Mouse (Mus musculus): ENCODE results near the gene Cphx2. TPM values are rescaled to one million over a fixed set of nuclear protein-coding genes. Genes with fewer than 3 reads are reported as not detected.

Cphx2 gene
- not detected in 2 replicates for polyA plus RNA-seq (2012)

DNA sequence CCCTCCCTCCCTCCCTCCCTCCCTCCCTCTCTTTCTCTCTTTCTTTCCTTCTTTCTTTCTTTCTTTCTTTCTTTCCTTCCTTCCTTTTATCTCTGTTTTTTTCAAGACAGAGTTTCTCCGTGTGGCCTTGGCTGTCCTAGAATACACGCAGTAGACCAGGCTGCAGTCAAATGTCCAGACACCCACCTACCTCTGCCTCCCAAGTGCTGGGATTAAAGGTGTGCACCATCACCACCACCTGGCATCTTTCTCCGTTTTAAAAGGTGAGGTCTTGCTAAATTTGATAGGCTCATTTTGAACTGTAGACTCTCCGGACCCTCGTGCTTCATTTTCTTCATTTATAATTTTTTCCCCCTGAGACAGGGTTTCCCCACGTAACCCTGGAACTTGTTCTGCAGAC is at the start of gene Cphx2:
Gene Cphx2, plus strand, starts transcription at position 301 of the 400 bp plus-strand sequence.

DNA sequence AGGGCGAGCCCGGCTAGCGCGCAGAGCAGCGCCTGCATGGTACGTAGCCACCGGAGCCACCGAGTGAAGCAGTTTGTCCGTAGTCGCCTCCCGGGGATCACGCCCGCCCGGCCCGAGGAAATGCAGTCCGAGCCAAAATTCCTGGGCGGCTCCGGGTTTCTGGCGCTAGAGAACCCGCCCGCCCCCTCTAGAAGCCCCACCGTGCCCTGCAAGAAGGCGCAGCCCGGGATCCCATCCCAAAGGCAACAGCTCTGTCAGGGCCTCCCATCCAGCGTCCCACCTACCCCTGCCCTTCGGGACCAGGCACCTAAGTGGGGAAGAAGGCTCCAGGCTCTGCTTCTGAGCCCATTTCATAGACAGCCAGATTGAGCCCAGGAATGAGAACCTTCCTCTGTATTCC is 38.7 kb upstream of the Cphx2 start, which contains the start of gene Gm9780:
Gene Gm9780, minus strand, starts transcription at position 101 of the 400 bp plus-strand sequence.

GRCm38 (mm10) chr14:26067325-26067633 is 14.0 kb upstream of the Cphx2 start, which contains the start of gene Tmem254c:
TSS of gene Tmem254c (minus strand) at chr14:26067355.

GRCm38 (mm10) chr14:26081997-26082396 is 681 bp downstream of the Cphx2 start, which contains the start of gene Cphx3:
TSS of gene Cphx3 (plus strand) at chr14:26082297.

GRCm38 (mm10) chr14:26118150-26118549 is 36.8 kb downstream of the Cphx2 start, which contains the start of gene Duxbl2:
TSS of gene Duxbl2 (plus strand) at chr14:26118349.

Other genes starting within 250 kb of the Cphx2 start
- gene Anxa11, start 239.4 kb upstream of the Cphx2 start, polyA plus RNA-seq (2012): 109 and 113 TPM in 2 replicates
- gene Plac9a, start 178.4 kb upstream of the Cphx2 start, polyA plus RNA-seq (2012): not detected in 2 replicates
- gene Tmem254a, start 153.8 kb upstream of the Cphx2 start, polyA plus RNA-seq (2012): 1.9 and 5.7 TPM in 2 replicates
- gene Cphx1, start 143.2 kb upstream of the Cphx2 start, polyA plus RNA-seq (2012): not detected in 2 replicates
- not detected in 2 replicates for gene Duxbl1, start 102.9 kb upstream of the Cphx2 start, polyA plus RNA-seq (2012)
- gene Gm9780, start 38.8 kb upstream of the Cphx2 start, polyA plus RNA-seq (2012): 0.55 TPM in 1 of 2 replicates, not detected in the other
- 20.9 TPM in 2 replicates for gene Tmem254c, start 14.2 kb upstream of the Cphx2 start, polyA plus RNA-seq (2012)
- not detected in 2 replicates for gene Cphx3, start 781 bp downstream of the Cphx2 start, polyA plus RNA-seq (2012)
- not detected in 2 replicates for gene Duxbl2, start 36.8 kb downstream of the Cphx2 start, polyA plus RNA-seq (2012)
- gene Plac9b, start 101.0 kb downstream of the Cphx2 start, polyA plus RNA-seq (2012): not detected in 2 replicates
- gene Tmem254b, start 125.5 kb downstream of the Cphx2 start, polyA plus RNA-seq (2012): 3.2 and 4.6 TPM in 2 replicates
- gene Duxbl3, start 176.4 kb downstream of the Cphx2 start, polyA plus RNA-seq (2012): not detected in 2 replicates

Measured in megakaryocyte-erythroid progenitor cell, adult 5 weeks (primary cell).